7 mouse cellular contexts compared by ENCODE assay signal in genomic region chr5:3433131-3433700, GRCm38 (mm10).
A peak's percentile ranks its signal among the peaks of the same experiment; 100 is the strongest.
DNase-seq lines count a peak whose midpoint lies in the region; ATAC-seq and TF ChIP-seq lines count a peak whose summit lies in the region.
"Not testable (repeated sequence)": the region's sequence is repeated elsewhere in the genome, so short reads cannot be mapped to it uniquely, and the experiment has no call there.

No protein-coding gene starts in this region.

- H3K36me3 ChIP-seq in heart, embryonic 15.5 days; macrophage (ENCODE audit: inconsistent target): not testable (repeated sequence)

- H3K27ac ChIP-seq in brown adipose tissue, adult 24 weeks (replicated peaks; ENCODE audit: low read depth, low read length), result peak overlapping the region; percentile 74
- H3K27ac ChIP-seq in heart, embryonic 15.5 days, result peak overlapping the region; percentile 27; the same call in 1 of the 2 replicates
- peak overlapping the region; percentile 61; the same call in 1 of the 2 replicates for H3K27ac ChIP-seq in layer of hippocampus, adult 2 months
- H3K27ac ChIP-seq in macrophage, result 0 out of 2 replicates have a peak overlapping the region, but pooled peaks have one; percentile 27

- peak; percentile 40 for TF ChIP-seq CTCF in layer of hippocampus, adult 2 months (conservative IDR thresholded peaks at IDR 0.05)

- not testable (repeated sequence) for ATAC-seq in heart, embryonic 15.5 days (replicated peaks; ENCODE audit: insufficient number of reproducible peaks, insufficient read depth, low FRiP score, low read depth)

- 64% methylated on average over 20 of the region's 20 CpGs for WGBS in heart, embryonic 15.5 days
- 61% methylated on average over 2 of the region's 20 CpGs for WGBS in macrophage (ENCODE audit: missing documents)

- H3K4me3 ChIP-seq in brown adipose tissue, adult 24 weeks (ENCODE audit: insufficient read depth, low read depth, low read length), result peak overlapping the region; percentile 49
- not testable (repeated sequence) for H3K4me3 ChIP-seq in heart, embryonic 15.5 days; macrophage (ENCODE audit: inconsistent target)
- H3K4me3 ChIP-seq in layer of hippocampus, adult 2 months, result peak overlapping the region; percentile 44

- H3K4me2 ChIP-seq in heart, embryonic 15.5 days, result peak overlapping the region; percentile 23; the same call in 1 of the 2 replicates

- H3K27me3 ChIP-seq in heart, embryonic 15.5 days, result not testable (repeated sequence)

- H3K9ac ChIP-seq in heart, embryonic 15.5 days, result not testable (repeated sequence)

- not testable (repeated sequence) for H3K4me1 ChIP-seq in brown adipose tissue, adult 24 weeks (ENCODE audit: control insufficient read depth, insufficient read depth, insufficient read length, low read length); heart, embryonic 15.5 days (replicated peaks)

- peaks cover 50% of the 10 kb centered on the region for H3K79me2 ChIP-seq in macrophage (ENCODE audit: inconsistent target)

- peak; percentile 75 to 90 for DNase-seq in adrenal gland, adult (ENCODE audit: inconsistent age in 2 of 2, low spot score in 1 of 2)
- peak; percentile 38 for DNase-seq in gonadal fat pad, adult 2 months (ENCODE audit: low read depth)
- peak; percentile 35 to 49 for DNase-seq in kidney, adult 8-10 months
- DNase-seq in layer of hippocampus, adult 2 months (ENCODE audit: low spot score in 2 of 2), result not testable (repeated sequence)

- not testable (repeated sequence) for H3K9me3 ChIP-seq in heart, embryonic 15.5 days (replicated peaks)
